Mouse (Mus musculus): ENCODE data around the gene Pdlim5. TPM values are rescaled to one million over a fixed set of nuclear protein-coding genes. Genes with fewer than 3 reads are reported as not detected.

The Pdlim5 gene
- polyA plus RNA-seq, 1 experiment from 2014 or later: 40.5 TPM

DNA sequence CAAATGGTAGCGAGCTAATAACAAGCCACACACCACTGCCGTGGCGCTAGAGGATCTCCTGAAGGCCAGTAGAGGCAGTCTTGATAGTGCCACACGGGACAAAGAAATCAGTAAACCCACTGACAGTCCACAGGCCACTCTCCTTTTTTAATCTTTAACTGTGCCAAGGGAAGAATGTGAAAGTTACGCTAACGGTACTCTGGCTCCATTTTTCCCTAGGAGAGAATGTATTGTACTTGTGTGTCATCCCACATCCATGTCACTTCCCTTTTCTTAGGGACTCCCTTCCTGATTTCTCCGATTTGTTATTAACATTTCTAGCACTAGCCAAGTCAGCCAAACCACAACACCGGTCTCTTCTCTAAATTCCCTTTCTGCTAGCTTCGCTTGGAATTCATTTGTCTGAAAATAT, 1.5 kb downstream of the Pdlim5 start:
- Histone ChIP-seq H3K9me3 (replicated peaks) (no peaks in the 10 kb centered on the region), H3K4me3 (replicated peaks) (peak overlapping the region; percentile 68), H3K4me2 (replicated peaks) (peak overlapping the region; percentile 73), H3K4me1 (peaks cover 10% of the 10 kb centered on the region; the same call in 1 of the 2 replicates), H3K9ac (no peak overlapping the region), H3K36me3 (no peaks in the 10 kb centered on the region), H3K27ac (replicated peaks) (peak overlapping the region; percentile 13; the same call in 1 of the 2 replicates), H3K27me3 (no peaks in the 10 kb centered on the region)
- 49% methylated on average over 9 of the region's 9 CpGs for WGBS
- no peak for ATAC-seq (ENCODE audit: insufficient number of reproducible peaks, low FRiP score, low TSS enrichment, low read depth)

DNA sequence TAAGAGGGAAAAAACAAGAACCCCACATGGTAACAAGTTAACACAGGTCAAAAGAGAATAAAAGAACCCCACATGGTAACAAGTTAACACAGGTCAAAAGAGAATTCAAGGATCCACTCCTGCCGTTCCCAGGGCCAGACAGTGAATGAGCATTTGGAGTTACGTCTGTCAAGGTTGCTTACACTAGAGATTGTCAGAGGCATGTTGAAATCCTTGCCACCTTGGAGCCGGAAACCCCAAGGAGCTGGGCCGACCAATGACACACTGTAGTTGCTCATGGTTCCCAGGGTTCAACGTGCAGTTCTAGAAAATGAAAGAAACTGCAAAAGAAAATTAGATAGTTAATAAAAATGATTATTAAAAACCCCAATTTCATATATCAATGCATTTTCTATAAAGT, 4.0 kb downstream of the Pdlim5 start:
- no peak for ATAC-seq (ENCODE audit: insufficient number of reproducible peaks, low FRiP score, low TSS enrichment, low read depth)
- H3K9me3 ChIP-seq (replicated peaks): no peaks in the 10 kb centered on the region
- H3K4me1 ChIP-seq: peaks cover 10% of the 10 kb centered on the region; the same call in 1 of the 2 replicates
- H3K4me2 ChIP-seq (replicated peaks): no peak overlapping the region
- no peak overlapping the region for H3K4me3 ChIP-seq (replicated peaks)
- WGBS: 71% methylated on average over 5 of the region's 5 CpGs
- no peak overlapping the region for H3K27ac ChIP-seq (replicated peaks)
- H3K9ac ChIP-seq: no peak overlapping the region
- H3K27me3 ChIP-seq: no peaks in the 10 kb centered on the region
- H3K36me3 ChIP-seq: no peaks in the 10 kb centered on the region

DNA sequence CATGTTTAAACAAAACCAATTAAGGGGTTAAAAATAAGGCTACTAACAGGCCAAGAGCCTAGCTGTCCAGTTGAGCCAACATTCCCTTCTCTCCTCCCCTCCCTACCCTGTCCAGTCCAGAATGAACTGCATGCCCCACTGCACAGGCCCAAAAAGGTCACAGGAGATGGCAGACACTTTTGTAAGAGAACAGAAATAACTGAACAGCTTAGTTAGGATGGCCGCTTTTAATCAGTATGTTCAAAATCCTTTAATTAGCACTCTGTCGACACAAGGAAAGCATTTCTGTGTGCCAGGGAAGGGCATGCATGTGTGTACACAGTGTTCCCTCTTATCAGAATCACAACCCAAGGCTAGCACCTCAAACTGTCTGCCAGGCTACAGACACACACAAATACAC, 5.2 kb downstream of the Pdlim5 start:
- WGBS: 65% methylated on average over 2 of the region's 2 CpGs
- Histone ChIP-seq H3K4me1 (peaks cover 10% of the 10 kb centered on the region; the same call in 1 of the 2 replicates), H3K27me3 (no peaks in the 10 kb centered on the region), H3K9me3 (replicated peaks) (no peaks in the 10 kb centered on the region), H3K36me3 (no peaks in the 10 kb centered on the region), H3K27ac (replicated peaks) (no peak overlapping the region), H3K4me3 (replicated peaks) (no peak overlapping the region), H3K4me2 (replicated peaks) (no peak overlapping the region), H3K9ac (no peak overlapping the region)
- ATAC-seq (ENCODE audit: insufficient number of reproducible peaks, low FRiP score, low TSS enrichment, low read depth): no peak

DNA sequence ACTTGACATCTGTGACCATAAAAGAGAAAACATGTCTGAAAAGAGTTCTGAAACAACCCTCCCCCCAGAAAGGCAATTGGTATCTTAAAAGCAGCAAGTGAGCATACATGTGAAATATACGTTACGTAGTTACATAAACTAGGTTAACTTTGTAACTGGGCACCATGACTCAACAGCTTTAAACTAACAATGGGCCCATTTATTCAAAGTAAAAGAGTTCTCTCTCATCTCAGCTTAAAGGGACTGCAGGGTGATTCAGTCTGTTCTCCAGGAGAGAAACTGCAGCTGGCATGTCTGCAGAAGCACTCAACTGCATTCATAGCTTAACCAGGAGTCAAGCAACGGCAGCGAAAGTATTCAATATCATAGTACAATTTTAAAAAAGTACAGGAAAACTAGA, 7.3 kb downstream of the Pdlim5 start:
- H3K36me3 ChIP-seq: no peaks in the 10 kb centered on the region
- 66% methylated on average over 4 of the region's 4 CpGs for WGBS
- no peak overlapping the region for H3K27ac ChIP-seq (replicated peaks)
- no peaks in the 10 kb centered on the region for H3K4me1 ChIP-seq
- H3K9ac ChIP-seq: no peak overlapping the region
- no peaks in the 10 kb centered on the region for H3K9me3 ChIP-seq (replicated peaks)
- no peaks in the 10 kb centered on the region for H3K27me3 ChIP-seq
- no peak overlapping the region for H3K4me2 ChIP-seq (replicated peaks)
- ATAC-seq (ENCODE audit: insufficient number of reproducible peaks, low FRiP score, low TSS enrichment, low read depth): no peak
- no peak overlapping the region for H3K4me3 ChIP-seq (replicated peaks)

DNA sequence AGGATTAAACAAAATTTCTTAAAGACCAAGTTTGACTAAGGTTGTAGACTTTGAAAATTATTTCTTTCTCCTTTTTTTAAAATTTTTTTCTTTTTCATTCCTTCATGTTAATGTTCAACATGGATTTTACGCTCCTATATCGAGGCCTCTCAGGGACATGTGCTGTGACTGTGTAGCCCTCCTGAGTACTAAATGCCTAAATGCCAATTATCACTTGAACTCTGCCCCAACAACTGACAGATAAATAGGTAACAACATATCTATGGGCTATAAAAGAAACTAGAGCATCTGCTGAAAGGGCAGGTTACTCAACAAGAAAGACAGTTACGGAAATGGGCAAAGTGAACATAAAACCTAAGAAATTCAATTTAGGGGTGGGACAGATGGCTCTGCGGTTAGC, 9.0 kb downstream of the Pdlim5 start:
- H3K4me3 ChIP-seq (replicated peaks): no peak overlapping the region
- H3K4me2 ChIP-seq (replicated peaks): no peak overlapping the region
- no peak overlapping the region for H3K27ac ChIP-seq (replicated peaks)
- H3K9me3 ChIP-seq (replicated peaks): no peaks in the 10 kb centered on the region
- WGBS: 90% methylated on average over 4 of the region's 4 CpGs
- no peak overlapping the region for H3K9ac ChIP-seq
- H3K27me3 ChIP-seq: no peaks in the 10 kb centered on the region
- no peaks in the 10 kb centered on the region for H3K36me3 ChIP-seq
- ATAC-seq (ENCODE audit: insufficient number of reproducible peaks, low FRiP score, low TSS enrichment, low read depth): no peak
- H3K4me1 ChIP-seq: no peaks in the 10 kb centered on the region

DNA sequence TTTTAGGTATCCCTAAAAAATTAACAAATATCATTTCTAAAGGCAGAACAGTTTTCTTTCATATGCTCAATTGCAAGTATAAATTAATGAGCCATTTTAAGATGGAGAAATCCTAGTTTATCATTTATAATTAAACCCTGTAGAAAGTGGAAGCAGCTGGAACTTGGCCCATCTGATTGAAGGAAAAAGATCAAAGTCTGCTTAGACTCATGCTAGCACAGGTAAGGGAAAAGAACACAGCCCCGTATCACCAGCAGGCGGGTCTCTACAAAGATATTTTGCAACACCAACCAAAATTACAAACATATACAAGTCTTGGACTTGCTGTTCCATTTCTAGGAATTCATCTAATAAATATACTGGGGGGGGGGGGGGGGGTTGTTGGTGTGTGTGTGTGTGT, 9.8 kb downstream of the Pdlim5 start:
- WGBS: 72% methylated on average over 2 of the region's 2 CpGs
- Histone ChIP-seq H3K4me3 (replicated peaks) (no peak overlapping the region), H3K9ac (no peak overlapping the region)

DNA sequence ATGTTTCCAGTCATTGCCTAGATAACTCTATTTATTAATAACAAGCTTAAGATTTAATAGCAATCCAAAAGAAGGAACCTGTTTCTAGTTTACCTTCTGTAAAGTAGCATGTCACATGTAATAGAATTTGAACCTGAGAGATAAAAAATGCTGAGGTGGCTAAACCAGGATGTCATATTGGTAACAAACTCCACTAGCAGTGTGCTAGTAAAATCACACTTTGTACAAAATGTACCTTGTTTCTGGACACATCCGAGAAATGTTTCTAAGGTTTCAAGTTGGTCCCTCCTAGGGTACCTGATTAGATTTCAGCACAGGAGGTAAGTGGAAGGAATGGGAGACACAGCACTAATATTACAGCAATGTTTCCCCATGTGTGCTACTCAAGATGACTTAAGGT, 18.9 kb downstream of the Pdlim5 start:
- H3K27ac ChIP-seq (replicated peaks): no peak overlapping the region
- no peak overlapping the region for H3K9ac ChIP-seq
- WGBS: 67% methylated on average over 1 of the region's 1 CpGs
- H3K9me3 ChIP-seq (replicated peaks): no peaks in the 10 kb centered on the region
- ATAC-seq (ENCODE audit: insufficient number of reproducible peaks, low FRiP score, low TSS enrichment, low read depth): no peak
- no peaks in the 10 kb centered on the region for H3K4me1 ChIP-seq
- no peaks in the 10 kb centered on the region for H3K27me3 ChIP-seq
- no peak overlapping the region for H3K4me2 ChIP-seq (replicated peaks)
- H3K4me3 ChIP-seq (replicated peaks): no peak overlapping the region
- no peaks in the 10 kb centered on the region for H3K36me3 ChIP-seq

More for the DNA sequence above, 9.8 kb downstream of the Pdlim5 start:
- no peak for ATAC-seq (ENCODE audit: insufficient number of reproducible peaks, low FRiP score, low TSS enrichment, low read depth)
- Histone ChIP-seq H3K4me2 (replicated peaks) (no peak overlapping the region), H3K27me3 (no peaks in the 10 kb centered on the region), H3K9me3 (replicated peaks) (no peaks in the 10 kb centered on the region), H3K36me3 (no peaks in the 10 kb centered on the region), H3K27ac (replicated peaks) (no peak overlapping the region), H3K4me1 (no peaks in the 10 kb centered on the region)

DNA sequence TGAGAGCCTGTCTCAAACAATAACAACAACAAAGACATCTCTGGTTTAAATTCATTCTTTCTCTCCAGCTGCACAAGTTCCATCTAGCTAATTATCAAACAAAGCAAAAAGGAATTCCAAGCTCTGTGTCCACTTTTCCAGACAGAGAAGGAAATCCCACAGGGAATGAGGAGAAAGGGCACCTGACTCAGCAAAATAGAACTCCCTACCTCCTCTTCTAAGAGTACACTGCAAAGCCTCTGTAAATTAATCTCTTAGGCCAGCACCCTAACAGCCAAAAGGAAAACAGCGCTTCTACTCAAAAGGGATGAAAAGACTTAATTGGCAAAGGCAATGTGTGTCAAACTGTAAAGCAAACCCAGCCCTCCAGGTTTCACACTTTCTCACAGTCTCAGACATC, 20.4 kb downstream of the Pdlim5 start:
- WGBS: 36% methylated on average over 1 of the region's 1 CpGs
- Histone ChIP-seq H3K4me3 (replicated peaks) (no peak overlapping the region), H3K4me1 (no peaks in the 10 kb centered on the region), H3K9ac (no peak overlapping the region), H3K36me3 (no peaks in the 10 kb centered on the region), H3K9me3 (replicated peaks) (no peaks in the 10 kb centered on the region), H3K27me3 (no peaks in the 10 kb centered on the region), H3K27ac (replicated peaks) (no peak overlapping the region), H3K4me2 (replicated peaks) (no peak overlapping the region)
- no peak for ATAC-seq (ENCODE audit: insufficient number of reproducible peaks, low FRiP score, low TSS enrichment, low read depth)

DNA sequence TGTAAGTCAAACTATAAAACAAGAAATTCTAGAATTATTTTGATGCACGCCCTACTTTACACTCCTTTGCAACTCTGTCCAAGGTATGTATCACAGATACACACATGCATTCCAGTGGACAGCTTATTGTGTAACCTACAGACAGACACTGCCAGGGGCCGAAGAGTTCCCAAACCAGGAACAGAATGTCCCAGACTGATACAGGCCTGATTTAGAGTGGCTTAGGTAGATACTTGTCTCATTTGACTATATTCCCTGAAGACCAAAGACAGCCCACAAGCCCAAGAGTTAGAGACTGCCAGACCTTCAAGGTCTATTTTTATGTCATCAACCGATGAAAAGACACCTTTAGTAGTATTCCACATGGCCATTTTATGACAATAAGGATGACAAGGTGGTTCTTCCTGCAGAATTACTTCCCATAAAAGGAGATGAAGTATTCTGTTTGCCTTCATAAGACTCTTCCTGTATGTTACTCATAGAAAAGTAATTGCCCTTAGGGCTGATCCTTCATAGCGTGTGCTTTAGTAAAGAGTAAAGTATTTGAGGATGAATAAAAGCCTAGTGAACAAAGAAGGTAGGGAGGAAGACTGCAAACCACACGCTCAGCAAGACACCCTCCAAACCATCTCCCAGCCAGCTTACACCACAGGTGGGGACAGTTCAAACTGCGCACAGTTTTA, 22.9 kb downstream of the Pdlim5 start:
- Histone ChIP-seq H3K27ac (replicated peaks) (no peak overlapping the region), H3K27me3 (no peaks in the 10 kb centered on the region), H3K9ac (no peak overlapping the region), H3K9me3 (replicated peaks) (no peaks in the 10 kb centered on the region), H3K4me2 (replicated peaks) (no peak overlapping the region), H3K36me3 (no peaks in the 10 kb centered on the region), H3K4me1 (no peaks in the 10 kb centered on the region), H3K4me3 (replicated peaks) (no peak overlapping the region)
- no peak for ATAC-seq (ENCODE audit: insufficient number of reproducible peaks, low FRiP score, low TSS enrichment, low read depth)
- 81% methylated on average over 6 of the region's 6 CpGs for WGBS

DNA sequence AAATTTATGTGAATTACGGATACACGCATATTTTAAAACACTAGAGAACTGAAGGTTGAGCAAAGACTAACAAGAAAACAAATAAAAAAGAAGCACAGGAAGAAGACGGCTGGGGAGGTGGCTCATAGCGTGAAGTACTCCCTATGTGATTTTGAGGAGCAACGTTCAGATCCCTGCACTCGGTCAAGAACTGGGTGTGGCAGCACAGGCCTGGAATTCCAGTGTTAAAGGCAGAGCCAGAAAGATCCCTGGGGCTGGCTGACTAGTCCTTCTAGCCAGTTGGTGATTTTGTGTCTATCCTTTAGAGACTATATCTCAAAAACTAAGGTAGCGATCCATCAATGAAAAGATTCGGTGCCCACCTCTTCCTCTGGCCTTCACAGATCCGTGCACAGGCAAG, 27.1 kb downstream of the Pdlim5 start:
- H3K27ac ChIP-seq (replicated peaks): no peak overlapping the region
- H3K9ac ChIP-seq: no peak overlapping the region
- H3K4me1 ChIP-seq: no peaks in the 10 kb centered on the region
- ATAC-seq (ENCODE audit: insufficient number of reproducible peaks, low FRiP score, low TSS enrichment, low read depth): no peak
- no peak overlapping the region for H3K4me2 ChIP-seq (replicated peaks)
- WGBS: 76% methylated on average over 9 of the region's 9 CpGs
- no peaks in the 10 kb centered on the region for H3K36me3 ChIP-seq
- no peaks in the 10 kb centered on the region for H3K9me3 ChIP-seq (replicated peaks)
- no peaks in the 10 kb centered on the region for H3K27me3 ChIP-seq
- H3K4me3 ChIP-seq (replicated peaks): no peak overlapping the region

DNA sequence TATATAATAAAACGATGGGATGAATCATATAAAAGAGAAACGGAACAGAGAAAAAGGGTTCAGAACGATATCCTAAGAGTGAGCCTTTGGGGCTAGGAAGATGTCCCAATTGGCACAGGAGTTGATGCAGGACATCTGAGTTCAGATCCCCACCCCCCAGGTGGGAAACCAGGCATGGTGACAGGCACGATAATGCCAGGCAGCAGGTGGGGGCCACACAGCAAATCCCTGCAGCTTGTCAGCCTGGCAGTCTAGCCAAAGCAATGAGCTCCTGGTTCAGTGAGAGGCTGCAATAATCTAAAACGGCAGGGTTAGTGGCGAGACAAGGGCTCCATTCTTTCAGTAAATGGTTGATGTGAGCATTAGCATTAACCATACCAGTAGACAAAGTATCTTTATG, 33.4 kb downstream of the Pdlim5 start:
- H3K4me2 ChIP-seq (replicated peaks): no peak overlapping the region
- 64% methylated on average over 6 of the region's 6 CpGs for WGBS

DNA sequence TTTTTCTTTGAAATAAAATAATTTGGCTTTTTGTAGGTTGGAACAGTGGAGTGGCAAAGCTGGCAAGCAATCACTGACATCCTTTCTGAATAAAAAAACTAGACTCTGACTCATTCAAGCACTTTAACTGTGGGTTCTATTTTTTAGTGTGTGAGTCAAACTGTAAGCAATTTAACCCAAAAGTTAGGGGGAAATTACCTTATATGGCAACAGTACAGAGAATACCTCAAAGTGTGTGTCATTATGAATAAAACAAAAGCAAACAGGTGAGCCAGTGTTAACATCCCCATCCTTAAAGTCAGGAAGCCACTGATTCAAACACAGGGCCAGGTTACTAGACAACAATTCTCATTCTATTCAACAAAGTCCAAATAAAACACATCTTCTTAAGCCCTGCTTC, 36.5 kb downstream of the Pdlim5 start:
- no peak for ATAC-seq (ENCODE audit: insufficient number of reproducible peaks, low FRiP score, low TSS enrichment, low read depth)
- H3K4me1 ChIP-seq: 0 out of 2 replicates have a peak, but pooled peaks cover 3% of the 10 kb centered on the region
- no peaks in the 10 kb centered on the region for H3K27me3 ChIP-seq
- no peak overlapping the region for H3K4me2 ChIP-seq (replicated peaks)
- H3K9ac ChIP-seq: no peak overlapping the region
- no peak overlapping the region for H3K4me3 ChIP-seq (replicated peaks)
- no peaks in the 10 kb centered on the region for H3K36me3 ChIP-seq
- H3K9me3 ChIP-seq (replicated peaks): no peaks in the 10 kb centered on the region
- no peak overlapping the region for H3K27ac ChIP-seq (replicated peaks)

More for the DNA sequence above, 33.4 kb downstream of the Pdlim5 start:
- Histone ChIP-seq H3K27me3 (no peaks in the 10 kb centered on the region), H3K9me3 (replicated peaks) (no peaks in the 10 kb centered on the region), H3K36me3 (no peaks in the 10 kb centered on the region), H3K9ac (no peak overlapping the region), H3K4me3 (replicated peaks) (no peak overlapping the region), H3K4me1 (0 out of 2 replicates have a peak, but pooled peaks cover 3% of the 10 kb centered on the region), H3K27ac (replicated peaks) (no peak overlapping the region)
- no peak for ATAC-seq (ENCODE audit: insufficient number of reproducible peaks, low FRiP score, low TSS enrichment, low read depth)

All from embryonic facial prominence, embryonic 15.5 days (tissue).